Mouse (Mus musculus) G1E-ER4 (cell line): Measurements from ENCODE around the gene Nat8f5. TPM values are rescaled to one million over a fixed set of nuclear protein-coding genes. Genes with fewer than 3 reads are reported as not detected.

Source experiments
- GATA1 ChIP-seq: IDR thresholded peaks from one replicate; pipeline ENCODE4 v1.8.0; 2012; ENCODE audit warnings: low read length, inconsistent platforms
- polyA plus RNA-seq: library from polyadenylated mRNA; stranded (reverse); fragments of >175 nt; gene quantifications from 2 replicates; pipeline ENCODE4 v1.2.3, GENCODE M21; 2012

Gene Nat8f5
- polyA plus RNA-seq, 1 experiment, result not detected

DNA sequence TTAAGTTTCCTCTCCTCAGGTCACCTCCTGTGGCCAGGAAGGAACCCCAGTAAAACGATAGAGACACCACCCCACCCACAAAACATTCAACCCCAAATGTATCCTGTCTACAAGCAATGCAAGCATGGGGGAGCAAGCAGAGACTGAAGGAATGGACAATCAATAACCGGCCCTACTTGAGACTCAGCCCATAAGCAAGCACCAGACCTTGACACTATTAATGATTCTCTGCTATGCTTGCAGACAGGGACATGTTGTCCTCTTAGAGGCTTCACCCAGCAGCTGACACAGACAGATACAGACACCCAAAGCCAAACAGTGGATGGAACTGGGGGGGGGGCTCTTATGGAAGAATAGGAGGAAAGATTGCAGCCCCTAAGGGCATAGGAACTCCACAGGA lies 5.1 kb upstream of the Nat8f5 start:
- no peak for TF ChIP-seq GATA1

DNA sequence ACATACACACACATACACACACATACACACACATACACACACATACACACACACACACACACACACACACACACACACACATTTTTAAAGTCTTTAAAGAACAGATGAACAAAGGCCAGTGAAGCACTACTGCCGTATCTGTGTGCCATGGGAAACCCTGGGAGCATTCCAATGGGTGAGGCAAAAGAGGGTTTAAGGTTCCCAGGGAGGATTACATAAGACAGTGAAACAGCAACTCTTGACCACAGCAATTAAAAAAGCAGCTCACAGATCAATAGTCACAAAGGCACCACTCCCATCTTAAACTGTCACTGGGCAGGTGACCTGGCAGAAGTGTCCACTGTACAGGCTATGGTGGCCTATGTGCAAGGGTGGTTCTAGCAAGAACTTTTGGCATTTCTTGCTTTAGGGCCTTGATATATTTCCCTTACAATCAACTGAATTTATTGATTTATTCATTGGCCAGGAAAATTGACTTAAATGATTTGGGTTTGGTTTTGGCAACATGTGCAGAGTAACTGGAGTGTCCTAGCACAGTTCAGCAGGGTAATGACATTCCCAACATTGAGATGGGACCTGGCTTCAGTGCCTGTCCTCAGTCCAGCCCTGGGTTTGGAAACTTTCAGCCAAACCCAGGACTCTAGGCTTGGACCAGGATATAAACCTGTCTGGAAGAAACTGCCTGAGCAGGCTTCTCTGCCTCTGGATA lies 2.8 kb upstream of the Nat8f5 start:
- TF ChIP-seq GATA1, result no peak

DNA sequence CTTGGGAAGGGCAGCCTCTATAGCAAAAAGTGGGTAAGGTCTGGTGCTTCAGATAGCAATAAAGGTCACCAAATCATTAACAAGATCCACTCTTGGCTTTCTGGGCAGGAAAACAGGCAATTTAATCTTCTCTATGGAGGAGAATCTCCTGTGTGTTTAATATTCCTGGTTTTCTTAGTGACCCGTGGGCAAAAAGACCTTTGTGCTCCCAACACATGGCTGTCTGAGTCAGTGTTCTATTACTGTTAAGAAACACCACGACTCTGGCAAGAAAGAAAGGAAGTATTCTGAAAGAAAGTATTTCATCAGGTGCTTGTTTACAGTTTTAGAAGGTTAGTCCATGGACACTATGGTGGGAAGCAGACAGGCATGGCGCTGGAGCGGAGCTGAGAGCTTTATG lies 1.5 kb upstream of the Nat8f5 start:
- no peak for TF ChIP-seq GATA1

DNA sequence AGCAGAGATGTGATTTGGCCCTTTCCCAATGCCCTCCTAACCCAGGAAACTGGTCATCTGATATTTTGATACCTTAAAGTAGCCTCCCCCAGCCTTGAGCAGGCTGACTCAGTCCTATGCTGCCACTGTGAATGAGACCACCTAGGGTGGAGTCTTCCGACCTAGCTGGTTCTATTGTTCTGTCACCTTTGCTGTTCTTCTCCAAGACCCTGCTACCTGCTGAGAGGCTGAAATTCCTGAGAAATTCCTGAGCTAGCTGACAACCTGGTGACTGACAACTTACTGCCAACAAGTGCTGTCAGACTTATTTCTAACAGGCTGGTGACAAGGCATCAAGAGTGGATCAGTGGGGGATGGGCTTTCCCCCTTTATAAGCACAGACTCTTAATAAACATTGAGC lies 2.4 kb downstream of the Nat8f5 start:
- no peak for TF ChIP-seq GATA1

DNA sequence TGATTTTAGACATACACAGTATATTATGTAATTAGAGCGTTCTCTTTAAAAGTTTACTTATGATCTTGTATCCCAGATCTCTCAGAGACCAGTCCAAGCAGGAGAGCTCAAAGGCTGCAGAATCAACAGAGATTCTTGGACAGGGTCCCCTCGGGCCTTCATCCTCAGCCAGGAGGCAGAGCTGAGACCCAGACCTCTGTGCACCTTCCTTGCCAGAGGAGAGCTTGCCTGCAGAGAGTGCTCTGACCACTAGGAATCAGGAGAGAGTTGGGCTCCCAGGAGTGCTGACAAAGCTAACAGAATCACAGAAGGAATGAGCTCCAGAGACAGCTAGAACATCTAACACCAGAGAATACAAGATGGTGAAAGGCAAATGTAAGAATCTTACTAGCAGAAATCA lies 7.4 kb downstream of the Nat8f5 start:
- TF ChIP-seq GATA1, result no peak

Other genes starting within 250 kb of the Nat8f5 start
- 1.3 and 1.7 TPM in 2 replicates for gene Alms1, start 233.4 kb downstream of the Nat8f5 start, polyA plus RNA-seq
- gene Nat8f7, start 107.8 kb downstream of the Nat8f5 start, polyA plus RNA-seq, result not detected in 2 replicates
- not detected in 2 replicates for gene Nat8f3, start 55.2 kb downstream of the Nat8f5 start, polyA plus RNA-seq
- not detected in 2 replicates for gene Nat8f6, start within 50 bp of the Nat8f5 start, polyA plus RNA-seq
- gene Nat8, start 11.1 kb upstream of the Nat8f5 start, polyA plus RNA-seq, result not detected in 2 replicates
- gene Nat8f2, start 48.2 kb upstream of the Nat8f5 start, polyA plus RNA-seq, result not detected in 2 replicates
- 0.06 and 0.09 TPM in 2 replicates for gene Nat8f4, start 83.9 kb upstream of the Nat8f5 start, polyA plus RNA-seq
- gene Tprkb, start 90.9 kb upstream of the Nat8f5 start, polyA plus RNA-seq, result 5.7 and 7.1 TPM in 2 replicates
- 0.33 and 1.0 TPM in 2 replicates for gene Nat8f1, start 94.7 kb upstream of the Nat8f5 start, polyA plus RNA-seq
- gene Dusp11, start 140.7 kb upstream of the Nat8f5 start, polyA plus RNA-seq, result 54.4 and 73.5 TPM in 2 replicates
- gene Figla, start 195.2 kb upstream of the Nat8f5 start, polyA plus RNA-seq, result not detected in 2 replicates
- 109 and 115 TPM in 2 replicates for gene Add2, start 207.7 kb upstream of the Nat8f5 start, polyA plus RNA-seq